Mouse (Mus musculus): Measurements from ENCODE around the gene Cpne7. TPM values are rescaled to one million over a fixed set of nuclear protein-coding genes. Genes with fewer than 3 reads are reported as not detected.
A peak's percentile ranks its signal among the peaks of the same experiment; 100 is the strongest.

Gene Cpne7
- total and polyA plus RNA-seq, 3 experiments: not detected

DNA sequence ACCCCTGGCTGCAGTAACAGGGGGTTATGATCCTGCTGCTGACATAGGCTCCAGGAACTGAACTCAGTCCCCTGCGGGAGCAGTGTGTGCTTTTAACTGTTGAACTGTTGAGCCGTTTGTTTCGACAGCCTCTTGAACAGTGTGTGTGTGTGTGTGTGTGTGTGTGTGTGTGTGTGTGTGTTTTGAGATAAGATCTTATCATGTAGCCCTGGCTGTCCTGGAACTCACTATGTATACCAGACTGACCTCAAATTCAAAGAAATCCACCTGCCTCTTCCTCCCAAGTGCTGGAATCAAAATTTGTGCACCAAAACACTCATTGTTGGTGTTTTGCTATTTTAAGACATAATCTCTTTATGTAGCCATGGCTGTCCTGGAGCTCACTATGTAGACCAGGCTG is 2.5 kb upstream of the Cpne7 start:
- in situ Hi-C loops (cut with MboI; ENCODE audit: low pct_ligation_motif_present, low pct_unique_long_range_greater_than_20kb, low sequenced_read_pairs) (loop anchor here (5.0 kb wide), 1 partner anchor 73 kb away; the partner anchor contains the start of gene Dpep1), dilution Hi-C loops (cut with MboI; ENCODE audit: extremely low pct_ligation_motif_present, extremely low pct_unique_long_range_greater_than_20kb, low sequenced_read_pairs) (no loop called here)
- H3K4me2 ChIP-seq (ENCODE audit: insufficient read depth, low read depth, poor library complexity, severe bottlenecking): no peak overlapping the region
- H3K79me2 ChIP-seq (replicated peaks; ENCODE audit: control insufficient read depth, extremely low read depth, insufficient read depth, poor library complexity, severe bottlenecking): no peaks in the 10 kb centered on the region
- H3K4me3 ChIP-seq (replicated peaks in 1 of 3; ENCODE audit: low read depth in 2 of 3, low read length in 2 of 3, poor library complexity in 1 of 3): no peak overlapping the region
- no peak for TF ChIP-seq TCF12 (IDR thresholded peaks at IDR 0.05; ENCODE audit: low read depth, low read length)
- no peak for DNase-seq (ENCODE audit: extremely low read depth)
- no peaks in the 10 kb centered on the region for H3K9me3 ChIP-seq (replicated peaks; ENCODE audit: low read length)
- H3K36me3 ChIP-seq (replicated peaks in 1 of 2; ENCODE audit: control insufficient read depth in 1 of 2, insufficient read depth in 1 of 2, low read length in 1 of 2): no peaks in the 10 kb centered on the region
- H3K27ac ChIP-seq (ENCODE audit: insufficient read depth, low read depth): no peak overlapping the region
- no peak overlapping the region for H3K9ac ChIP-seq (ENCODE audit: insufficient read depth, low read depth)
- peaks cover 57% of the 10 kb centered on the region for H3K27me3 ChIP-seq (replicated peaks)
- peaks cover 0 to 6% of the 10 kb centered on the region in 2 experiments; a peak in 2 of 4 replicates for H3K4me1 ChIP-seq (ENCODE audit: control insufficient read depth in 1 of 2, insufficient read depth in 2 of 2)

DNA sequence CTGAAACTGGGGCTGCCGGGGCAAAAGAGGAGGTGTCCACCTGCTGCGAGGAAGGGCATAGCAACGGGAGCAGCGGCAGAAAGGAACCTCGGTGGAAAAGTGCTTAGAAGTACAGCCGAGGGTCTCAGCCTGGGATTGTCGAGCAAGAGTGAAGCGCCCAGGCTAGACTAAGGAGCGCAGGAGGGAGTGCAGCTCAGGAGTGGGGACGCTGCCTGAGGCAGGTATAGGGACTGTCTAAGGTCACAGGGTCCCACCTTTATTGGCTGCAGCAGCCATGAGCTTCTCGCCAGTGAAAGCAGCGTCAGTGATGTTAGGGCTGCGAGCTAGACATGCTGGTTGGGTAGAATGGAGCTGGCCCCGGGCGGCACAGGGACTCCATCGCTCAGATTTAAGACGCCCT is 570 bp downstream of the Cpne7 start:
- H3K4me1 ChIP-seq (ENCODE audit: control insufficient read depth in 1 of 2, insufficient read depth in 2 of 2): no peaks in the 10 kb centered on the region
- H3K4me2 ChIP-seq (ENCODE audit: insufficient read depth, low read depth, poor library complexity, severe bottlenecking): peak overlapping the region; percentile 17
- in situ Hi-C loops (cut with MboI; ENCODE audit: low pct_ligation_motif_present, low pct_unique_long_range_greater_than_20kb, low sequenced_read_pairs): no loop called here
- H3K4me3 ChIP-seq (replicated peaks in 1 of 3; ENCODE audit: low read depth in 2 of 3, low read length in 2 of 3, poor library complexity in 1 of 3): no peak overlapping the region
- TF ChIP-seq USF2 (conservative IDR thresholded peaks at IDR 0.05; ENCODE audit: low read depth, low read length): no peak
- no peak for TF ChIP-seq HCFC1 (IDR thresholded peaks at IDR 0.05; ENCODE audit: low read depth, low read length)
- TF ChIP-seq NELFE (IDR thresholded peaks at IDR 0.05; ENCODE audit: low read depth, low read length): no peak
- no peak for TF ChIP-seq JUND (conservative IDR thresholded peaks at IDR 0.05; ENCODE audit: low read depth, low read length)
- no peak for TF ChIP-seq PAX5 (IDR thresholded peaks at IDR 0.05; ENCODE audit: low read length)
- TF ChIP-seq POLR2A (IDR thresholded peaks at IDR 0.05; ENCODE audit: low read depth, low read length): no peak
- H3K9me3 ChIP-seq (replicated peaks; ENCODE audit: low read length): no peaks in the 10 kb centered on the region
- no peaks in the 10 kb centered on the region for H3K36me3 ChIP-seq (replicated peaks in 1 of 2; ENCODE audit: control insufficient read depth in 1 of 2, insufficient read depth in 1 of 2, low read length in 1 of 2)
- peaks cover 76% of the 10 kb centered on the region for H3K27me3 ChIP-seq (replicated peaks)
- no peak overlapping the region for H3K27ac ChIP-seq (ENCODE audit: insufficient read depth, low read depth)
- dilution Hi-C loops (cut with MboI; ENCODE audit: extremely low pct_ligation_motif_present, extremely low pct_unique_long_range_greater_than_20kb, low sequenced_read_pairs): no loop called here
- no peaks in the 10 kb centered on the region for H3K79me2 ChIP-seq (replicated peaks; ENCODE audit: control insufficient read depth, extremely low read depth, insufficient read depth, poor library complexity, severe bottlenecking)
- H3K9ac ChIP-seq (ENCODE audit: insufficient read depth, low read depth): no peak overlapping the region
- no peak for DNase-seq (ENCODE audit: extremely low read depth)

DNA sequence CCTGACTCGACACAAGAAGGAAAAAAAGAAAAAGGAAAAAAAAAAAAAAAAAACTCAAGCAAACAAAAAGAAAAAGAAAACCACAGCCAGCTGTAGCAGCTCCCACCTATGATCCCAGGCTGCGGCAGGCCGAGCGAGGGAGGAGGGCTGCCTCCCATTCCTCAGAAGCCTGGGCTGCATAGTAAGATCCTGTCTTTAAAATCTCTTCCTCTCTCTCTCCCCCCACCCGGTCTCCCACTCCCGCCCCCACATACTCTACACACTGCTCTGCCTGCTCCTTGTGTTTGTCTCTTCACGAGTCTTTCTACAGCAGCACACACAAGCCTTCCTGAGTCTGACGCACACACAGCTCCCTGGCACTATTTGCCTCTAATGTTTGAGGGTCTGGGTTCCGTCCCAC is 4.9 kb downstream of the Cpne7 start:
- H3K4me1 ChIP-seq (ENCODE audit: control insufficient read depth in 1 of 2, insufficient read depth in 2 of 2): peaks cover 5 to 6% of the 10 kb centered on the region in 2 experiments; a peak in 3 of 4 replicates
- H3K79me2 ChIP-seq (replicated peaks; ENCODE audit: control insufficient read depth, extremely low read depth, insufficient read depth, poor library complexity, severe bottlenecking): no peaks in the 10 kb centered on the region
- in situ Hi-C loops (cut with MboI; ENCODE audit: low pct_ligation_motif_present, low pct_unique_long_range_greater_than_20kb, low sequenced_read_pairs) (no loop called here), dilution Hi-C loops (cut with MboI; ENCODE audit: extremely low pct_ligation_motif_present, extremely low pct_unique_long_range_greater_than_20kb, low sequenced_read_pairs) (no loop called here)
- no peak overlapping the region for H3K4me3 ChIP-seq (replicated peaks in 1 of 3; ENCODE audit: low read depth in 2 of 3, low read length in 2 of 3, poor library complexity in 1 of 3)
- no peak overlapping the region for H3K4me2 ChIP-seq (ENCODE audit: insufficient read depth, low read depth, poor library complexity, severe bottlenecking)
- H3K36me3 ChIP-seq (replicated peaks in 1 of 2; ENCODE audit: control insufficient read depth in 1 of 2, insufficient read depth in 1 of 2, low read length in 1 of 2): no peaks in the 10 kb centered on the region
- H3K9me3 ChIP-seq (replicated peaks; ENCODE audit: low read length): no peaks in the 10 kb centered on the region
- no peak overlapping the region for H3K27ac ChIP-seq (ENCODE audit: insufficient read depth, low read depth)
- DNase-seq (ENCODE audit: extremely low read depth): no peak
- no peak for TF ChIP-seq SMC3 (IDR thresholded peaks at IDR 0.05; ENCODE audit: low read depth, low read length)
- no peak for TF ChIP-seq SIN3A (IDR thresholded peaks at IDR 0.05; ENCODE audit: low read length)
- no peak for TF ChIP-seq E2F4 (IDR thresholded peaks at IDR 0.05; ENCODE audit: insufficient replicate concordance, low read depth, low read length)
- no peak for TF ChIP-seq RAD21 (IDR thresholded peaks at IDR 0.05; ENCODE audit: low read depth, low read length)
- TF ChIP-seq MAZ (IDR thresholded peaks at IDR 0.05; ENCODE audit: low read depth, low read length): no peak
- no peak for TF ChIP-seq USF2 (conservative IDR thresholded peaks at IDR 0.05; ENCODE audit: low read depth, low read length)
- H3K27me3 ChIP-seq (replicated peaks): peaks cover 83% of the 10 kb centered on the region
- no peak overlapping the region for H3K9ac ChIP-seq (ENCODE audit: insufficient read depth, low read depth)

All from CH12.LX (cell line).